Mouse (Mus musculus) neural tube, embryonic 12.5 days (tissue): ENCODE measurements around the gene Dyrk1a. TPM values are rescaled to one million over a fixed set of nuclear protein-coding genes. Genes with fewer than 3 reads are reported as not detected.
A peak's percentile ranks its signal among the peaks of the same experiment; 100 is the strongest.

Source experiments
- ATAC-seq: fragments of 200-750 bp; cut with Nextera tagmentation; 2 replicates; pipeline ENCODE4 v1.8.0; 2017; ENCODE audit warnings: low read depth, mild to moderate bottlenecking, moderate TSS enrichment, moderate library complexity; ENCODE audit not compliant: low FRiP score
- H3K27ac ChIP-seq: fragments of 300-500 bp; sonication (generic); 2 replicates; pipeline ENCODE4 v1.5.1; 2016
- H3K27me3 ChIP-seq: fragments of 300-500 bp; sonication (generic); replicated peaks from 2 replicates; pipeline ENCODE4 v1.6.1; 2016; ENCODE audit warnings: mild to moderate bottlenecking
- H3K36me3 ChIP-seq: fragments of 300-500 bp; sonication (generic); 2 replicates; pipeline ENCODE4 v1.6.1; 2016; ENCODE audit warnings: mild to moderate bottlenecking
- H3K4me1 ChIP-seq: fragments of 300-500 bp; sonication (generic); 2 replicates; pipeline ENCODE4 v1.6.1; 2016
- H3K4me2 ChIP-seq: fragments of 300-500 bp; sonication (generic); replicated peaks from 2 replicates; pipeline ENCODE4 v1.6.1; 2016; ENCODE audit warnings: mild to moderate bottlenecking
- H3K4me3 ChIP-seq: fragments of 300-500 bp; sonication (generic); 2 replicates; pipeline ENCODE4 v1.5.1; 2016
- H3K9ac ChIP-seq: fragments of 300-500 bp; sonication (generic); 2 replicates; pipeline ENCODE4 v1.6.1; 2016; ENCODE audit warnings: mild to moderate bottlenecking
- H3K9me3 ChIP-seq: fragments of 300-500 bp; sonication (generic); 2 replicates; pipeline ENCODE4 v1.6.1; 2016; ENCODE audit warnings: mild to moderate bottlenecking
- WGBS: fragments of 180-500 bp; shearing (Covaris S2); methylation state at CpG from one replicate; pipeline ENCODE4 v1.1.7; 2016; 5-methylcytosine and 5-hydroxymethylcytosine counted together
- polyA plus RNA-seq: library from polyadenylated mRNA; unstranded; fragments of >200 nt; fragmentation: Nextera tagmentation; extraction: Ambion mirVana; gene quantifications from 2 replicates; pipeline ENCODE4 v1.2.1, GENCODE M21; 2016

The Dyrk1a gene
- polyA plus RNA-seq, 1 experiment from 2014 or later, result 10.0 TPM

- no peaks in the 10 kb centered on the region for H3K9me3 ChIP-seq
- H3K27me3 ChIP-seq, result no peaks in the 10 kb centered on the region
- H3K9ac ChIP-seq, result no peak overlapping the region
- WGBS, result 68% methylated on average over 3 of the region's 3 CpGs
- no peaks in the 10 kb centered on the region for H3K36me3 ChIP-seq
- no peak overlapping the region for H3K4me3 ChIP-seq
- ATAC-seq, result no peak
- no peak overlapping the region for H3K4me2 ChIP-seq
- H3K27ac ChIP-seq, result no peak overlapping the region
- peaks cover 8% of the 10 kb centered on the region for H3K4me1 ChIP-seq
These were observed 165.7 kb downstream of the Dyrk1a start for GRCm38 (mm10) chr16:94735472-94735871.

- ATAC-seq, result no peak
- no peak overlapping the region for H3K27ac ChIP-seq
- H3K4me3 ChIP-seq, result no peak overlapping the region
- H3K9me3 ChIP-seq, result no peaks in the 10 kb centered on the region
- H3K9ac ChIP-seq, result no peak overlapping the region
- H3K36me3 ChIP-seq, result no peaks in the 10 kb centered on the region
- H3K4me1 ChIP-seq, result peaks cover 8% of the 10 kb centered on the region
- 85% methylated on average over 8 of the region's 8 CpGs for WGBS
- H3K27me3 ChIP-seq, result no peaks in the 10 kb centered on the region
- no peak overlapping the region for H3K4me2 ChIP-seq
These were observed 166.9 kb downstream of the Dyrk1a start for GRCm38 (mm10) chr16:94736462-94737358.

- H3K9ac ChIP-seq, result no peak overlapping the region
- no peak overlapping the region for H3K4me3 ChIP-seq
- H3K27ac ChIP-seq, result no peak overlapping the region
- H3K9me3 ChIP-seq, result no peaks in the 10 kb centered on the region
- WGBS, result 81% methylated on average over 1 of the region's 1 CpGs
- H3K27me3 ChIP-seq, result no peaks in the 10 kb centered on the region
- H3K4me1 ChIP-seq, result peaks cover 8% of the 10 kb centered on the region
- no peak for ATAC-seq
- H3K4me2 ChIP-seq, result no peak overlapping the region
- H3K36me3 ChIP-seq, result no peaks in the 10 kb centered on the region
These were observed 167.5 kb downstream of the Dyrk1a start for GRCm38 (mm10) chr16:94737359-94737687.

GRCm38 (mm10) chr16:94743853-94744501 lies 174.2 kb downstream of the Dyrk1a start:
- H3K36me3 ChIP-seq, result no peaks in the 10 kb centered on the region
- H3K27ac ChIP-seq, result no peak overlapping the region
- peaks cover 4% of the 10 kb centered on the region; the same call in 1 of the 2 replicates for H3K4me1 ChIP-seq
- H3K9ac ChIP-seq, result no peak overlapping the region
- 3% methylated on average over 11 of the region's 11 CpGs for WGBS
- no peaks in the 10 kb centered on the region for H3K9me3 ChIP-seq
- H3K4me3 ChIP-seq, result no peak overlapping the region
- H3K4me2 ChIP-seq, result peak overlapping the region; percentile 38
- H3K27me3 ChIP-seq, result no peaks in the 10 kb centered on the region
- ATAC-seq, result 0 out of 2 replicates have a peak, but pooled peaks have one; percentile 25

GRCm38 (mm10) chr16:94745016-94745415 lies 175.2 kb downstream of the Dyrk1a start:
- Histone ChIP-seq H3K27ac (no peak overlapping the region), H3K27me3 (no peaks in the 10 kb centered on the region), H3K4me1 (peaks cover 4% of the 10 kb centered on the region; the same call in 1 of the 2 replicates), H3K4me2 (no peak overlapping the region), H3K9ac (no peak overlapping the region), H3K4me3 (no peak overlapping the region), H3K36me3 (no peaks in the 10 kb centered on the region), H3K9me3 (no peaks in the 10 kb centered on the region)
- no peak for ATAC-seq
- 71% methylated on average over 9 of the region's 9 CpGs for WGBS

Other genes starting within 250 kb of the Dyrk1a start
- 3.5 and 4.1 TPM in 2 replicates for gene Ripply3, start 241.6 kb upstream of the Dyrk1a start, polyA plus RNA-seq
- gene Ttc3, start 199.4 kb upstream of the Dyrk1a start, polyA plus RNA-seq, result 549 and 570 TPM in 2 replicates
- gene Pigp, start 198.2 kb upstream of the Dyrk1a start, polyA plus RNA-seq, result 107 and 118 TPM in 2 replicates
- 65.2 and 69.7 TPM in 2 replicates for gene Vps26c, start 43.2 kb upstream of the Dyrk1a start, polyA plus RNA-seq